Mouse (Mus musculus) left cerebral cortex, postnatal 36 days (tissue): ENCODE results near the gene Scrg1. TPM values are rescaled to one million over a fixed set of nuclear protein-coding genes. Genes with fewer than 3 reads are reported as not detected.
A peak's percentile ranks its signal among the peaks of the same experiment; 100 is the strongest.
"Not testable (repeated sequence)": the region's sequence is repeated elsewhere in the genome, so short reads cannot be mapped to it uniquely, and the experiment has no call there.

ENCODE experiments used
- DNase-seq, 2 experiments: peaks; one replicate each; pipeline ENCODE4 v3.0.0; 2021 to 2022; ENCODE audit warnings: low spot score in 2 of 2, mixed read lengths in 1 of 2
- intact Hi-C: fragments of 180-260 bp; cut with DNase I; formaldehyde crosslinking; loops from one replicate; pipeline ENCODE4 v1.15.1; 2025
- total RNA-seq, 2 experiments: library from RNA; stranded (reverse); gene quantifications; 2 replicates each; pipeline ENCODE4 v1.2.3; 2021

Gene Scrg1
- total RNA-seq, 2 experiments from 2014 or later, result 44.0 to 48.8 TPM

DNA sequence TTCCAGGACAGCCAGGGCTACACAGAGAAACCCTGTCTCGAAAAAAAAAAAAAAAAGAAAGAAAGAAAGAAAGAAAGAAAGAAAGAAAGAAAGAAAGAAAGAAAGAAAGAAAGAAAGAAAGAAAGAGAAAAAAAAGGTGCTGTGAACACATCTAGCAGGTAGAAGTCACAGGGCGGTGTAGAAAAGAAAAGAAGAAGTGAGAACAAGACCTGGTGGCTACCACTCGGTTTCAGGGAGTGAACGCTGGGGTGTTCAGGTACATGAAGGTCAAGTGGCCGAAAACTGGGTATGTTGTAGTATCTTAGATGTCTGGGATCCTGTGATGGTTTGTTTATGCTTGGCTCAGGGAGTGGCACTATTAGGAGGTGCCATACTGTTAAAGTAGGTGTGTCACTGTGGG lies 9.8 kb upstream of the Scrg1 start:
- intact Hi-C loops, DNase-seq: not testable (repeated sequence)

DNA sequence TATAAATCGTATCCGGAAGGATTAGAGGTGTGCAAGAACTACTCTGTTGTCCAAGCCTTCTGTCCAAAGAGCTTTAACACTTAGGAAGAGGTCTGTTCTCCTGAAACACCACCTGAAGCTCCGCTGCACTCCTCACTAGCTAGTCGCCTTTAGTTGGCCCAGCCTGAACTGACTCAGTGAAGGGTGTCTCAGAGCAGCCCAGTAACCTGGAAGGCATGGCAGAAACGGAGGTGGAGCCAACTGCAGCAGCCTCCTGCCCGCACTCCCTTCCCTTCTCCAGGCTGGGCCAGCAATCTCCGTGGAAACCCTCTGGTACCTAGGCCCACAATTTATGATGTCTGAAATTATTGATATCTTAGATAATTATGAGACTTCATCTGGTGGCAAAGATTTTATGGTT lies 5.0 kb upstream of the Scrg1 start:
- no peak for DNase-seq
- intact Hi-C loops, result no loop called here

DNA sequence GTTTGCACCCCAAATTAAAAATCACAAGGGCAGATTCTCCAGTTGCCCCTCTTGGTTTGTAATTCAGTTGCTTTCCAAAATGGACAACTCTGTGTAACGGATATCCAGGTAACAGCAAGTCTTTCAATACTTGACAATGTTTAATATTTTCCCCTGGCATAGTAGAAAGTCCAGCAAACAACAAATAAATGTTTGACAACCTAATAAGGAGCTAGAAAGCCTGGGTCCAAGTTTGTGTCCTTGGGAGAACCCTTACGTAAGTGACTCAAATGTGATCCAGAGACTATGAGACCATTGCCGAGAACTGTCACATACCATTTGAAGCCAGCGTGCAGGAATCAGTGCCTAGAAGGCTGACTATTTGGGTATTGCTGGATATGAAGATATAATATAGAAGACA lies 3.8 kb upstream of the Scrg1 start:
- no peak for DNase-seq
- intact Hi-C loops, result no loop called here

DNA sequence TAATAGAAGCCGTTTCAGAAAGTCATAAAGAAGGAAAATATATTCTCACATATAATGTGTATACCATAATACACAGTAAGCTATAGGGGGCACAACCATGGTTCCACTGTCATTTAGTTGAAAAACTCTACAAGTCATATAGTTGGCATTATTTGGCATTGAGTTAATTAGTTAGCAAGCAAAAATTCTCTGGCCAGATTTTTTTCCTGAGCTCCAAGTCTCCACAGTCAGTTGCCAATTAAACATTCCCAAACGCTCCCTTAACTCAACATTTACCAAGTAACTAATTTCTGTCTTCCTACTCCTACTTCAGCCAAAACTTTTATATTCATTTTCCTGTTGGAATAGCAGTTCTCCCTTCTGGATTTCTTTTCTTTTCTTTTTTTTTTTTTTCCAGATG lies 2.4 kb upstream of the Scrg1 start:
- no peak for DNase-seq
- intact Hi-C loops, result no loop called here

DNA sequence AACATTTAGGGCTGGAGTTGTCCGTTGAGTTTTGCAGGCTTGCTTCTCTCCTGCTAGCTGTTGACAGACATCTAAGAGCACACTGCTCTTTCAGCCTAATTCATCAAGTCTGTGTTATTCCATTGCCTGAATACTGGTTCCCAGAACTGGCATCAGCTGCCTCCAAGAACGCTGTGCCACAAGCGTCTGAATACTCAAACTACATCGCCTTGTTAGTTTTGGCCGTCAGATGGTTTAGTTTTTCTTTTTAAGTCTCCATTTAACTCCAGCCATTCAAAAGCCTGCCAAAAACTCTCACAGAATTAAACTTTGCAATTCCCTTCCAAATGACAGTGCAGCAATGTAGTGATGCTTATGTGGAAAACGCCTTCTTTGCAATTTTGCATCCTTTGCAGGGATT lies 1.4 kb downstream of the Scrg1 start:
- peak in 1 of 2 experiments; percentile 16 for DNase-seq
- intact Hi-C loops, result no loop called here

DNA sequence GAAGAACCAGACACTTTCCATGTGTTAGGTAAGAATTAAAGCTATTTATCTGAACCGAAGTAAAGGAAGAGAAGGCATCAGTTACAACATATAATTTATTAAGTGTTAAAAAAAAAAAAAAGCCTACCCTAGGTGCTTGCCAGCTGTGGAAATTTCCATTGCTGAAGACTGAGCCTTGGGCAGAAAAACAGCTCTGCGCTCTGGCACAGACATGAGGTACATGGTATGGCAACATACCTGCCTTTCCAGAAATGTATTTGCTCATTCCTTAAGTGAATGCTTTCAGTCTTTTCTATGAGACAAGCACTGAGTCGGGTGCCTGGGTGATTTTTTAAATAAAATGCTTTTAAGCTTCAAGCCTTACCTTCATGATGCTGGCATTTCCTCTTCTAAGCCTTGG lies 2.2 kb downstream of the Scrg1 start:
- no peak for DNase-seq
- intact Hi-C loops, result no loop called here

DNA sequence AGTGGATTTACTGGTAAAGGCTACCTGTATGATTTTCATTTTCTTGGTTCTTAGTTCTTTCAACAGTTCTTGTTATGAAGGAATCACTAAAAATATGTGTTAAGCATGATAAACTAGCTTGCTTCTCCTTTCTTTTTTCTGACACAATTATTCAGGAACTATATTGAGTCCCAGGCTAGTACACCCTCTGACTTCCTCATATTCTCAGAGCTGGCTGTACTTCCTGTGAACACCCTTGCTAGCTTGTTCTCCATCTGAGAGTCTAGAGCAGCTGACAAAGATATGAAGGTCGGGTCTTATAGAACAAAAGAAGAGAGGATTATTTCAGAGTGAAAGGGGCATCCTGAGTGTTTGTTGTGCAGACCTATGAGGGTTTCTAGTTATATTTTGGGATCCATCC lies 7.1 kb downstream of the Scrg1 start:
- intact Hi-C loops, result no loop called here
- no peak for DNase-seq

DNA sequence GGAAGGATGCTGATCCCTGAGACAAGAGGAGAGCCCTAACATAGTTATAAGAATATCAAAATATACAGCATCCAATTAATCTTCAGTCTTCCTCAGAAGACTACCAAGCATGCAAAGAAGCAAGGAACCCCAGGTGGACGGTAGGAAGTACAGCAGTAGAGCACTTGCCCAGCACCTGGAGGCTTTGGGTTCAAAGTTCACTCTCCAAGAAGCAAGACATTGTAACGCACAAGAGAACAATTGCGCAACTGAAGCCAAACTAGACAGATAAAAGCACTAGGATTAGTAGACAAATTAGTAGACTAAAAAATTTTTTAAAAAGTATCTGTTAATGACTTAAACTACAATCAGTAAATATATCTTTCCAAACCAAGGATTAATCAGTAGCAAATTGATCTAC lies 8.0 kb downstream of the Scrg1 start:
- no peak for DNase-seq
- intact Hi-C loops, result no loop called here

DNA sequence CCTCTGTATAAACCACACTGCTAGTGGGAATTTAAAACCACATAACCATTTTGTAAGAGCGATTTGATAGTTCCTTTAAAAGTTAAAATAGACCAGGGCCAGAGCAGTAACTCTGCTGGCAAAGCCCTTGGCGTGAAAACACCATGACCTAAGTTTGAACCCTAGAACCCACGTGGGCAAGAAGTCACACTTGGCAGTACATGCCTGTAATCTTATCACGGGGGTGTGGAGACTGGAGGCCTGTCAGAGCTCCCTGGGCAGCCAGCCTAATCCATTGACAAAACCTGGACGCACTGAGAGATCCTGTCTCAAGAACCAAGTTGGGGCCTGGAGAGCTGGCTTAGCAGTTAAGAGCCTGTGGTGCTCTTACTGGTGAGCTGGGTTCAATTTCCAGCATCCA lies 12.9 kb downstream of the Scrg1 start:
- intact Hi-C loops, result no loop called here
- peak in 1 of 2 experiments; percentile 15 for DNase-seq

DNA sequence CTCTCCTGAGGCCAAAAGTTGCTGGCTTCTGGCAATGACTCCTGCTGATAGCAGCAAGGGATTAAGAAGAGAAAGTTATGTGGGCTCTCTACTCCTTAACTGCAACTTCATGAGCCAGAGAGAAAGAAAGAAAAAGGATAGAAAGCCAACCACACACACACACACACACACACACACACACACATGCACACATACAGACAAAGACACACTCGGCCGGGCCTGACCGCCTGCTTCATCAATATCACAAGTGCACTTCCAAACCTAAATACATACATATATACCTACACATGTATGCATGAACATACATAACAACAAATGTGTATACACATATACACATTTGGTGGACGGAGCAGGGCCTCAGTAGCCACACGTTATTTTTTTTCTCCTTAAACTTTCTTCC lies 15.1 kb downstream of the Scrg1 start:
- intact Hi-C loops, result no loop called here
- no peak for DNase-seq

DNA sequence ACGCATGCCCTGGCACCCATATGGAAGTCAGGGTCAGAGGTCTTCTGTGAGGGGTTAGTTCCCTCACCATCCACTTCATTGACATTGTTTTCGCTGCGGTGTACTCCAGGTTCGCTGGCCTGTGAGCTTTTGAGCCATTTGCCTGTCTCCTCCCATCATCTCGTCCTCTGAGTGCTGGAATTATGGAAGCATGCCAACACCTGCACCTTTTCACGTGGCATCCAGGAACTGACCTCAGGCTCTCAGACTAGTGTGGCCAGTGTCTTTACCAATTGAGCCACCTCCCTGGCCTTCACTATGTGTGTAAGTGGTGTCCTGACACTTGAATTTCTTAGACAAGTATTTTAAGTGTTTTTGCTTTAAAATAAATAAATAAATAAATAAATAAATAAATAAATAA lies 18.0 kb downstream of the Scrg1 start:
- intact Hi-C loops, result no loop called here
- no peak for DNase-seq

DNA sequence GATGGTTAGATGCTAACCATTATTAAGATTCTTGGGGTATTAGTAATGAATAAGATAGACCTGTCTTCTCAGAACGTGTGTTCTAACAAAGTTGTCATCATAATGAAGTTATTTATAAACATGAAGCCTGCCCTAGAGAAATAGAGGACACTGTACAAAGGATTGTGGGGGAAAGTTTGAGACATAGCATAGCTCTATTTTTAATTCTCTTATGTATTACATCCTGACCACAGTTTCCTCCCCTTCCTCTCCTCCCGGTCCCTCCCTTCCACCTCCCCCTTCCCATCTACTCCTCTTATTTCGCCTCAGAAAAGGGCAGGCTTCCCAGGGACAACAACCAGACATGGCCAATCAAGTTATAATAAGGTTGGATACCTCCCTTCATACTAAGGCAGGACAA lies 22.7 kb downstream of the Scrg1 start:
- DNase-seq, result no peak
- intact Hi-C loops, result no loop called here

DNA sequence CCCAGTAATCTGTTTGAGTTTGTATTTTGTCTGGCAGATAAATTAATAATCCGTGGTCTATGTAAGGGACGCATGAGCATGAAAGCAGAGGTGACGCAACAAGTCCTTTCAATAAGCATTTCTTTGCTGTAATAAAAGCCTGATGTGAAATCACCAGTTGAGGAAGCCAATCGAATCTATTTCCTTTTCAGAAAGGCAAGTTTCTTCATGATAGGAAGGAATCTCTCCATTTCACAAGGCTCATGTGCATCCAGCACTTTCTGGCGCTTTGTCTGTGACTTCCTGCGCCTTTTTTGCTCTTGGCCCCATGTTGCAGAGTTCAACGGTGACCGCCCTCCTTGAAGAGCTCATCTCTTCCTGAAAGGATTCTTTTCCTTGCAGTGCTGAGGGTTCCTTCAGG lies 24.0 kb downstream of the Scrg1 start:
- intact Hi-C loops, result no loop called here
- no peak for DNase-seq

DNA sequence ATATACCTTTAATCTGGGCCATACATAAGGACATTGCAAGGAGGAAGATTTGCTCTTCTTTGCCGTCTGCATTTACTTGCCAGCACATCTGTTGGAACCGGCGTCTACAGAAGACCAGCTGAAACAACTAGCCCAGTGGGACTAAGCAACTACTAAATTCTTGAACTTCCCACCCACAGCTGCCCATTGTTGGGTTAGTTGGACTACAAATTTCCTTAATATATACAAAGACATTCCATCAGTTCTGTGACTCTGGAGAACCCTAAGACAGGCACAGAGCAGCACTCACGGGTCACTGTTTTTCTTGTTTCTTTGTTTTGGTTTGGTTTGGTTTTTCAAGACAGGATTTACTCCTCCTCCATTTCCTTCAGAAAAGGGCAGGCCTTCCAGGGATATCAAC lies 24.9 kb downstream of the Scrg1 start:
- no peak for DNase-seq
- intact Hi-C loops, result no loop called here

DNA sequence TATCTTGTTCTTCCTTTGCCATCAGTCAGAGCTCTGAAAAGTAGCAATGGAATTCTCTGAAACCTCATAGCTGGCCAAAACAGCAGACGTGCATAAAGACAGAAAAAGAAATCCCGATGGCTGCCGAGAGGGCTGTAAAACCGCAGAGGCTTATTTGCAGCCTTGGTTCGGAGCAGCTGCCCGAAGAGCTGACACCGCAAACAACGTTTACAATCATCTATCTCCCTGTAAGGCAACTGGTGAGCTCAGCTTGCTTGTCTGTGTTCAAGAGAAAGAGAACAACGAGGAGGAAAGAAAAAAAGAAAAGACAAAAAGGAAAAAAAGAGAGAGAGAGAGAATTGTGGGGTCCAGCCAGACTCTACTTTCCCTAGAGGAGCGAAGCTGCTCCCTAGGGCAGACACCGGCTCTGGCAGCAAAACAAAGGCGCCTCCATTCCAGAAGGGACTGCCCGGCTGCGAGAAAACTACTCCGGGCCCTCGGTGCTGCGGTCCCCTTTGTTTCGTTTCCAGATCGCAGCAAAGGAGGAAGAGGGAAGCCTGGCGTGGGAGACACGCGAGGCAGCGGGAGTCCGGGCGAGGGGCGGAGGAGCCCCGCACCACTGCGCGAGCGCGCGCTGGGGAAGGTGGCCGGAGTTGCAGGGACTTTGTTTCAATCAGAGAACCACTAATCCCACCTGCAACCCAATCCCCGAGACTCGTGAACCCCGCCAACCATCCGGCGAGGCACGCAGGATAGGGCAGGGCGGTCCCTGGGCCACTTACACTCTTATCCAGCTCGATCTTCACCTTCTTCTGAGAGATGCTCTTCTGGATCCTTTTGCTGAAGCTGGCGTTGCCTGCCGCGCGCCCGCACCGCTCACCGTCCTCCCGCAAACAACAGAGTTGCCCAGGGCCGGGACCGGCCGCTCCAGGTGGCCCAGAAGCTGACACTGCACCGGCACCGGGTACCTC lies 31.0 kb downstream of the Scrg1 start:
- intact Hi-C loops, result loop anchor here (5.0 kb wide), 1 partner anchor 49 kb away; no protein-coding TSS in a partner anchor
- peak; percentile 62 to 72 for DNase-seq

DNA sequence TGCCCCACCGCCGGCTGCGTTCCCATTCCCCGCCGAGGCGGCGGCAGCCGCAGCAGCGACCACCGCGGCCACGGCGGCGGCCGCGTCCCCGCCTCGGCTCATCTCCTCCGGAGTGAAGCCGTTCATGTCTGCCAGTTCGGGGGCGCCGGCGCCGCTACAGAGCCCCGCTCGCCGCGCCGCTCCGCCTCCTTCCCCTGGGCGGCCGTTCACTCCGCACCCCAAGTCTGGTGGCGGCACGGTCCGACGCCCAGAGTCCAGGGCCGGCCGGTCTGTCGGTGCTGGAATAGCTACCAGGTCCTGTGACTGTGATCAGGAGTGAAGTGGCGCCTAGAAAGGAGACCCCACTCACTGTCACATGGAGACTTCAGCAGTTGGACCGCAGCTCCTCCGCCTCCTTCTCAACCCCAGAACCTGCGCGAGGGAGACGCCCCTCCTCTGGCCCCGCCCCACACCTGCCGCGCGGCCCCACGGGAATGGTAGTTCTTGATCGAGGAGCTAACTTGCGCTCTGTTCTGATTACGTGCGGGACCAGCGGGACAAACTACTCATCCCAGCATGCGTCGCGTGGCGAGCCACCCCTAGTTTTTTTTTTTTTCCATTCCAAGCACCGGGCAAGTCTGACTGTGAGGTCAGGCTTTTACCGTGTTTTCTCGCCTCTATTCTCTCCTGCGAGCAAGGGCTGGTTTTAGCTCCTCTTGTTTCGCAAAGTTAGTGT lies 31.9 kb downstream of the Scrg1 start, which contains the start of gene Sap30:
Gene Sap30, minus strand, starts transcription at position 420 of the 715 bp plus-strand sequence.
- peak; percentile 98 for DNase-seq
- intact Hi-C loops, result loop anchor here (2.0 to 5.0 kb wide), 2 partner anchors 23 to 50 kb away; partner anchors contain the start of gene Hmgb2

DNA sequence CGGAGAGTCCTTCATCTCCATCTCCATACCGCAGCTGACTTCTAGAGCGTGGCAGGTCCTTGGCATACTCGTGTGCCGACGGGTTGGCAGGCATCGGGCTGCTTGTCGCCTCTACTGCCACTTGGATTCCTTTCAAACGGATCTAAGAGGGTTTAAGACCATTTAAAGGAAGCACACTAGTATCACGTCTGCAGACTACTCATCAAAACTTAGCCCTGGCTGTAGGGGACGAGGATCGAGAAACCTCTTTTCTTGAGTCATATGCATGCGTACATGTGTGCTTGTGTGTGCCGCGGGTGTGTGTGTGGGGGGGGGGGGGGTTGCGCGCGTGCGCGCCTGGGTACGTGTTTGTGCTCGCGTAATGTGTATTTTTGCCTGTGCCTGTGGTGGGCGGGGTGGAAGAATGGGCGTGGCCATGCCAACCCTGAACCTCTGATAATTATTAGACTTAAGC lies 32.6 kb downstream of the Scrg1 start:
- intact Hi-C loops, result loop anchor here (2.0 to 5.0 kb wide), 2 partner anchors 22 to 51 kb away; partner anchors contain the start of gene Hmgb2
- peak; percentile 35 to 49 for DNase-seq

DNA sequence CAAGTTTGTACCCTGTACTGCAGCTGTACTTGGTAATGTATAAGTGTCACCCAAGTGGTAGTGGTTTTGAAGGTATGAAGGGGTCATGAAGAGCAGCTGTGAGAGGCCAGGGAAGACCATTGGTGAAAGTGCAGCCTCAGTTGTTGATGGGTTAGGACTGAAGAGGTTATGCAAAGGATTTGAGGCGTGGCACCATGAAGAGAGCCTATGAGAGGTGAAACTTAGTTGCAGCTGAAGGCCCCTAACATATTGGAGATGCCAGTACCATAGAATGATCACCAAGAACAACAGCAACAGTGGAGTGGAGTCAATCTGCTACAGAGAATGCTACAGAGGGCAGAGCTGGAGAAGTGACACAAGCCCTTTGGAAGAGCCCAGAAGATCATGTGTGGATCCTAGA lies 33.6 kb downstream of the Scrg1 start:
- no peak for DNase-seq
- intact Hi-C loops, result loop anchor here (2.0 to 5.0 kb wide), 2 partner anchors 21 to 52 kb away; partner anchors contain the start of gene Hmgb2

DNA sequence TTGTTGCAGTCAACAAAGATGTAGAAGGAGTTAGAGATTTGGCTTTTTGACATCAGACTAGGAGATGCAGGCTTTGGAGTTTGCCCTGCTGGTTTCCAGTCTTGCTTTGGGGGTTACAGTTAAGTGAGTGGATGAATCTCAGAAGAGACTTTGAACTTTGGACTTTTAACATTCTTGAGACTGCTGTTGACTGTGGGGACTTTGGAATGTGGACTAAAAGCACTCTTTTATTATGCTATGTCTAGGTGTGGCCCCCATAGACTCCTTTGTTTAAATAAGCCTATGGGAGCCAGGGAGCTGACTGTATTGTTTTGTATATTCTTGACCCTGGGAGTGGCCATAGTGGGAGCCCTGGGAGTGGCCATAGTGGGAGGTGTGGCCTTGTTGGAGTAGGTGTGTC lies 34.2 kb downstream of the Scrg1 start:
- intact Hi-C loops, result loop anchor here (2.0 to 5.0 kb wide), 2 partner anchors 21 to 53 kb away; partner anchors contain the start of gene Hmgb2

DNA sequence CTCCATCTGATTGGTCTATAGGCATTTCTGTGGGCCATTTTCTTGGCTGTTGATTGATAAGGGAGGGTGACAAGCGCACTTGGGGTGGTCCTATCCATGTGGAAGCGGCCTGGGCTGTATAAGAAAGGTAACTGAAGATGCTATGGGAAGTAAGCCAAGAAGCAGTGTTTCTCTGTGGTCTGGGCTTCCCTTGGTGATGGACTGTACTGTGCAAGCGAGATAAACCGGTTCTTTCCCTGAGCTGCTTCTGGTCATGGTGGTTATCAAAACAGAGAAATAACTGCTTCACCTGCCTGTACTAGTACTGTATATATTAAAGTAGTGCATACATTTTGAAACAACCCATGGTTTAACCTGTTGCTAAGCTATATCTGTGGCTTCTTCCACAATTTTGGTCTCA lies 36.1 kb downstream of the Scrg1 start:
- no peak for DNase-seq
- intact Hi-C loops, result no loop called here

More for the DNA sequence above, 34.2 kb downstream of the Scrg1 start:
- DNase-seq, result no peak
